Mouse (Mus musculus): Measurements from ENCODE around the gene Bmf. TPM values are rescaled to one million over a fixed set of nuclear protein-coding genes. Genes with fewer than 3 reads are reported as not detected.

The Bmf gene
- polyA plus RNA-seq, 1 experiment from 2014 or later, result 1.5 TPM

GRCm38 (mm10) chr2:118490241-118491091, 59.0 kb downstream of the Bmf start:
- no peak overlapping the region for H3K9ac ChIP-seq (replicated peaks; ENCODE audit: low read depth, low read length)
- no peak overlapping the region for H3K4me3 ChIP-seq (replicated peaks; ENCODE audit: low read length)
- H3K27me3 ChIP-seq (replicated peaks; ENCODE audit: control insufficient read depth, insufficient read depth, low read length), result no peaks in the 10 kb centered on the region
- no peaks in the 10 kb centered on the region for H3K9me3 ChIP-seq (ENCODE audit: control insufficient read depth, low read length)
- 45% methylated on average over 12 of the region's 12 CpGs for WGBS
- H3K4me2 ChIP-seq (ENCODE audit: low read length), result no peak overlapping the region
- H3K36me3 ChIP-seq (ENCODE audit: control insufficient read depth, insufficient read depth), result no peaks in the 10 kb centered on the region
- no peak overlapping the region for H3K27ac ChIP-seq (ENCODE audit: low read length)
- peaks cover 4% of the 10 kb centered on the region; the same call in 1 of the 2 replicates for H3K4me1 ChIP-seq (replicated peaks; ENCODE audit: control insufficient read depth, insufficient read depth, low read length)
- no peak for ATAC-seq

GRCm38 (mm10) chr2:118487806-118488205, 61.7 kb downstream of the Bmf start:
- Histone ChIP-seq H3K4me2 (ENCODE audit: low read length) (no peak overlapping the region), H3K27me3 (replicated peaks; ENCODE audit: control insufficient read depth, insufficient read depth, low read length) (no peaks in the 10 kb centered on the region), H3K9ac (replicated peaks; ENCODE audit: low read depth, low read length) (no peak overlapping the region), H3K4me3 (replicated peaks; ENCODE audit: low read length) (no peak overlapping the region), H3K4me1 (replicated peaks; ENCODE audit: control insufficient read depth, insufficient read depth, low read length) (peaks cover 4% of the 10 kb centered on the region; the same call in 1 of the 2 replicates), H3K27ac (ENCODE audit: low read length) (no peak overlapping the region), H3K36me3 (ENCODE audit: control insufficient read depth, insufficient read depth) (no peaks in the 10 kb centered on the region), H3K9me3 (ENCODE audit: control insufficient read depth, low read length) (no peaks in the 10 kb centered on the region)
- 64% methylated on average over 3 of the region's 3 CpGs for WGBS
- no peak for ATAC-seq

GRCm38 (mm10) chr2:118486933-118487332, 62.6 kb downstream of the Bmf start:
- H3K4me3 ChIP-seq (replicated peaks; ENCODE audit: low read length), result no peak overlapping the region
- 13% methylated on average over 12 of the region's 12 CpGs for WGBS
- no peak overlapping the region for H3K4me2 ChIP-seq (ENCODE audit: low read length)
- no peak overlapping the region for H3K27ac ChIP-seq (ENCODE audit: low read length)
- H3K9me3 ChIP-seq (ENCODE audit: control insufficient read depth, low read length), result no peaks in the 10 kb centered on the region
- H3K4me1 ChIP-seq (replicated peaks; ENCODE audit: control insufficient read depth, insufficient read depth, low read length), result peaks cover 4% of the 10 kb centered on the region; the same call in 1 of the 2 replicates
- peak; percentile 49; the same call in 1 of the 2 replicates for ATAC-seq
- no peaks in the 10 kb centered on the region for H3K36me3 ChIP-seq (ENCODE audit: control insufficient read depth, insufficient read depth)
- H3K27me3 ChIP-seq (replicated peaks; ENCODE audit: control insufficient read depth, insufficient read depth, low read length), result no peaks in the 10 kb centered on the region
- H3K9ac ChIP-seq (replicated peaks; ENCODE audit: low read depth, low read length), result no peak overlapping the region

- no peak overlapping the region for H3K4me3 ChIP-seq (replicated peaks; ENCODE audit: low read length)
- no peak overlapping the region for H3K27ac ChIP-seq (ENCODE audit: low read length)
- peaks cover 4% of the 10 kb centered on the region; the same call in 1 of the 2 replicates for H3K4me1 ChIP-seq (replicated peaks; ENCODE audit: control insufficient read depth, insufficient read depth, low read length)
- no peak overlapping the region for H3K9ac ChIP-seq (replicated peaks; ENCODE audit: low read depth, low read length)
- no peaks in the 10 kb centered on the region for H3K27me3 ChIP-seq (replicated peaks; ENCODE audit: control insufficient read depth, insufficient read depth, low read length)
- H3K4me2 ChIP-seq (ENCODE audit: low read length), result no peak overlapping the region
- no peaks in the 10 kb centered on the region for H3K36me3 ChIP-seq (ENCODE audit: control insufficient read depth, insufficient read depth)
- no peaks in the 10 kb centered on the region for H3K9me3 ChIP-seq (ENCODE audit: control insufficient read depth, low read length)
- 82% methylated on average over 3 of the region's 3 CpGs for WGBS
- no peak for ATAC-seq
Observed at GRCm38 (mm10) chr2:118485415-118485814, 64.1 kb downstream of the Bmf start.

GRCm38 (mm10) chr2:118484386-118484898, 65.0 kb downstream of the Bmf start:
- Histone ChIP-seq H3K4me2 (ENCODE audit: low read length) (no peak overlapping the region), H3K27me3 (replicated peaks; ENCODE audit: control insufficient read depth, insufficient read depth, low read length) (no peaks in the 10 kb centered on the region), H3K9ac (replicated peaks; ENCODE audit: low read depth, low read length) (no peak overlapping the region), H3K4me3 (replicated peaks; ENCODE audit: low read length) (no peak overlapping the region), H3K36me3 (ENCODE audit: control insufficient read depth, insufficient read depth) (no peaks in the 10 kb centered on the region), H3K27ac (ENCODE audit: low read length) (no peak overlapping the region), H3K4me1 (replicated peaks; ENCODE audit: control insufficient read depth, insufficient read depth, low read length) (peaks cover 3% of the 10 kb centered on the region; the same call in 1 of the 2 replicates), H3K9me3 (ENCODE audit: control insufficient read depth, low read length) (no peaks in the 10 kb centered on the region)
- no peak for ATAC-seq
- WGBS, result 88% methylated on average over 9 of the region's 9 CpGs

GRCm38 (mm10) chr2:118483032-118483431, 66.5 kb downstream of the Bmf start:
- H3K9ac ChIP-seq (replicated peaks; ENCODE audit: low read depth, low read length), result no peak overlapping the region
- no peaks in the 10 kb centered on the region for H3K36me3 ChIP-seq (ENCODE audit: control insufficient read depth, insufficient read depth)
- H3K4me2 ChIP-seq (ENCODE audit: low read length), result no peak overlapping the region
- no peak for ATAC-seq
- no peaks in the 10 kb centered on the region for H3K27me3 ChIP-seq (replicated peaks; ENCODE audit: control insufficient read depth, insufficient read depth, low read length)
- peaks cover 11% of the 10 kb centered on the region for H3K4me1 ChIP-seq (replicated peaks; ENCODE audit: control insufficient read depth, insufficient read depth, low read length)
- H3K4me3 ChIP-seq (replicated peaks; ENCODE audit: low read length), result no peak overlapping the region
- H3K9me3 ChIP-seq (ENCODE audit: control insufficient read depth, low read length), result no peaks in the 10 kb centered on the region
- H3K27ac ChIP-seq (ENCODE audit: low read length), result no peak overlapping the region
- WGBS, result 77% methylated on average over 5 of the region's 5 CpGs

GRCm38 (mm10) chr2:118480886-118481285, 68.6 kb downstream of the Bmf start:
- H3K4me2 ChIP-seq (ENCODE audit: low read length), result no peak overlapping the region
- H3K4me1 ChIP-seq (replicated peaks; ENCODE audit: control insufficient read depth, insufficient read depth, low read length), result peaks cover 14% of the 10 kb centered on the region
- H3K9ac ChIP-seq (replicated peaks; ENCODE audit: low read depth, low read length), result no peak overlapping the region
- H3K27me3 ChIP-seq (replicated peaks; ENCODE audit: control insufficient read depth, insufficient read depth, low read length), result no peaks in the 10 kb centered on the region
- no peaks in the 10 kb centered on the region for H3K9me3 ChIP-seq (ENCODE audit: control insufficient read depth, low read length)
- 91% methylated on average over 7 of the region's 7 CpGs for WGBS
- H3K4me3 ChIP-seq (replicated peaks; ENCODE audit: low read length), result no peak overlapping the region
- H3K27ac ChIP-seq (ENCODE audit: low read length), result no peak overlapping the region
- no peak for ATAC-seq
- peaks cover 6% of the 10 kb centered on the region; the same call in 1 of the 2 replicates for H3K36me3 ChIP-seq (ENCODE audit: control insufficient read depth, insufficient read depth)

GRCm38 (mm10) chr2:118479550-118479909, 70.0 kb downstream of the Bmf start, which contains the start of gene Srp14:
TSS of gene Srp14 (minus strand) at chr2:118479711.
- H3K36me3 ChIP-seq (ENCODE audit: control insufficient read depth, insufficient read depth), result peaks cover 11% of the 10 kb centered on the region; the same call in 1 of the 2 replicates
- peak within 1 kb of the TSS; percentile 77 for H3K27ac ChIP-seq (ENCODE audit: low read length)
- H3K4me1 ChIP-seq (replicated peaks; ENCODE audit: control insufficient read depth, insufficient read depth, low read length), result peaks cover 14% of the 10 kb centered on the region
- H3K9ac ChIP-seq (replicated peaks; ENCODE audit: low read depth, low read length), result peak within 1 kb of the TSS; percentile 94
- ATAC-seq, result peak; percentile 99
- whole genome bisulfite sequencing, result under 1% methylated on average over 35 of the region's 35 CpGs
- peak within 1 kb of the TSS; percentile 94 for H3K4me3 ChIP-seq (replicated peaks; ENCODE audit: low read length)
- H3K9me3 ChIP-seq (ENCODE audit: control insufficient read depth, low read length), result no peaks in the 10 kb centered on the region
- peak within 1 kb of the TSS; percentile 83 for H3K4me2 ChIP-seq (ENCODE audit: low read length)
- no peaks in the 10 kb centered on the region for H3K27me3 ChIP-seq (replicated peaks; ENCODE audit: control insufficient read depth, insufficient read depth, low read length)

GRCm38 (mm10) chr2:118478833-118479549, 70.5 kb downstream of the Bmf start:
- Histone ChIP-seq H3K27me3 (replicated peaks; ENCODE audit: control insufficient read depth, insufficient read depth, low read length) (no peaks in the 10 kb centered on the region), H3K27ac (ENCODE audit: low read length) (peak overlapping the region; percentile 71), H3K4me2 (ENCODE audit: low read length) (peak overlapping the region; percentile 83), H3K4me1 (replicated peaks; ENCODE audit: control insufficient read depth, insufficient read depth, low read length) (peaks cover 14% of the 10 kb centered on the region), H3K4me3 (replicated peaks; ENCODE audit: low read length) (peak overlapping the region; percentile 94), H3K9me3 (ENCODE audit: control insufficient read depth, low read length) (no peaks in the 10 kb centered on the region), H3K36me3 (ENCODE audit: control insufficient read depth, insufficient read depth) (peaks cover 16% of the 10 kb centered on the region), H3K9ac (replicated peaks; ENCODE audit: low read depth, low read length) (peak overlapping the region; percentile 94)
- ATAC-seq, result no peak; the same call in 1 of the 2 replicates
- 2% methylated on average over 52 of the region's 52 CpGs for WGBS

Measured in forebrain, embryonic 16.5 days (tissue).